Mouse (Mus musculus): ENCODE measurements around the gene Tcaim. TPM values are rescaled to one million over a fixed set of nuclear protein-coding genes. Genes with fewer than 3 reads are reported as not detected.

The Tcaim gene
- polyA plus RNA-seq, 1 experiment from 2014 or later = 9.5 TPM

Other genes starting within 250 kb of the Tcaim start
- not detected in 2 replicates for gene Topaz1, start 58.2 kb upstream of the Tcaim start, polyA plus RNA-seq (2015; fragmentation: Nextera tagmentation; extraction: Ambion mirVana)
- not detected in 2 replicates for gene Gm35549, start 38.5 kb downstream of the Tcaim start, polyA plus RNA-seq (2015; fragmentation: Nextera tagmentation; extraction: Ambion mirVana)
- gene Zfp445, start 60.5 kb downstream of the Tcaim start, polyA plus RNA-seq (2015; fragmentation: Nextera tagmentation; extraction: Ambion mirVana) = 82.6 and 102 TPM in 2 replicates
- 3.9 and 4.8 TPM in 2 replicates for gene Zkscan7, start 80.1 kb downstream of the Tcaim start, polyA plus RNA-seq (2015; fragmentation: Nextera tagmentation; extraction: Ambion mirVana)
- 22.5 and 24.1 TPM in 2 replicates for gene Zfp105, start 117.5 kb downstream of the Tcaim start, polyA plus RNA-seq (2015; fragmentation: Nextera tagmentation; extraction: Ambion mirVana)
- 32.1 and 33.9 TPM in 2 replicates for gene 1110059G10Rik, start 145.5 kb downstream of the Tcaim start, polyA plus RNA-seq (2015; fragmentation: Nextera tagmentation; extraction: Ambion mirVana)
- 11.4 and 15.9 TPM in 2 replicates for gene Kif15, start 145.5 kb downstream of the Tcaim start, polyA plus RNA-seq (2015; fragmentation: Nextera tagmentation; extraction: Ambion mirVana)
- gene Tmem42, start 215.8 kb downstream of the Tcaim start, polyA plus RNA-seq (2015; fragmentation: Nextera tagmentation; extraction: Ambion mirVana) = 22.9 and 27.7 TPM in 2 replicates
- gene Tgm4, start 229.2 kb downstream of the Tcaim start, polyA plus RNA-seq (2015; fragmentation: Nextera tagmentation; extraction: Ambion mirVana) = 0.49 and 0.72 TPM in 2 replicates